Mouse (Mus musculus): ENCODE measurements around the gene Ap5b1.

DNA sequence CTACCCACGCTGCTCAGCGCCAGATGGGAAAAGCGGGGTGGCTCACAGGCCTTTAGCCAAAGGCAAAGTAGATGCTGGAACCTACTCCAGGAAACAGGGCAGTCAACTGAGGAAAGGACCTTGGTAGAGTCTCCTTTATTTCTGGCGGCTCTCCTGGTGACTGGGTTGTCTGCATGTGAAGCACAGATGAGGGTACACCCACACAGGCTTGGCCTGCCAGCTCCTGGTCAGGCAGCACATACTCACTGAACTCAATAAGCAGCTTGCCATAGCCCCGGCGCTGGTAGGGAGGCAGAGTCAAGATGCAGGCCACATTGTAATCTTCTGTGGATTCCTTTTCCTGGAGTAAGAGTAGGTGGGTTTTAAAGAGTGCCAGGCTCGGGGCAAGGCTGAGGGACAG, 37.3 kb downstream of the Ap5b1 start:
- TF ChIP-seq POLR2AphosphoS2 (IDR thresholded peaks at IDR 0.05; ENCODE audit: low read length) (no peak), JUND (IDR thresholded peaks at IDR 0.05; ENCODE audit: low read depth, low read length) (no peak)
